Comparison of ENCODE assay signal across 19 mouse cellular contexts in genomic region chr13:110044418-110044817, GRCm38 (mm10).
DNase-seq lines count a peak whose midpoint lies in the region; ATAC-seq and TF ChIP-seq lines count a peak whose summit lies in the region.
"Had no signal": no experiment of that assay in that cellular context is flagged by ENCODE, and none has a peak within 500 bp of the region (broad histone marks: within the 10 kb centered on the region; RNA-seq: fewer than 3 reads in every experiment).

No protein-coding gene starts in this region.

- H3K27me3 ChIP-seq in liver, embryonic 14.5 days (ENCODE audit: control insufficient read depth, insufficient read depth, low read length) = no peaks in the 10 kb centered on the region
- no peaks in the 10 kb centered on the region for H3K27me3 ChIP-seq in liver, embryonic 12.5 days (replicated peaks)
- H3K27me3 ChIP-seq: forebrain, embryonic 15.5 days; heart, embryonic 13.5 days; hindbrain, embryonic 15.5 days; neural tube, embryonic 15.5 days had no signal

- TF ChIP-seq POLR2A in bone marrow, adult 2 months (IDR thresholded peaks at IDR 0.05; ENCODE audit: borderline replicate concordance, control insufficient read depth, low read depth, low read length) = no peak

- H3K9me3 ChIP-seq in liver, embryonic 14.5 days (ENCODE audit: control insufficient read depth, low read length) = no peaks in the 10 kb centered on the region
- H3K9me3 ChIP-seq in liver, embryonic 12.5 days (replicated peaks) = no peaks in the 10 kb centered on the region
- H3K9me3 ChIP-seq: embryonic facial prominence, embryonic 10.5 days; forebrain, embryonic 15.5 days; heart, embryonic 13.5 days; hindbrain, embryonic 15.5 days; neural tube, embryonic 15.5 days had no signal

- DNase-seq in liver, embryonic 14.5 days (ENCODE audit: low read depth in 3 of 3, low spot score in 3 of 3) = no peak
- peak; percentile 19 for DNase-seq in 416B (ENCODE audit: low read depth)
- peak; percentile 34 for DNase-seq in CD4-positive helper T cell, adult 2 months (ENCODE audit: low read depth, low spot score)
- no peak for DNase-seq in Muller cell, postnatal 12 days (ENCODE audit: inconsistent ontology term)
- DNase-seq in right cerebral cortex, postnatal 14 days = no peak
- DNase-seq: adrenal gland, adult 8-10 months; cerebellum, adult 18-20 months; heart, postnatal 36 days; kidney, adult 9 months; lung, postnatal 10 days; thymus, postnatal 25 days had no signal

- H3K4me1 ChIP-seq in liver, embryonic 14.5 days (replicated peaks; ENCODE audit: control insufficient read depth in 2 of 2, insufficient read depth in 2 of 2, low read length in 1 of 2) = no peaks in the 10 kb centered on the region
- no peaks in the 10 kb centered on the region for H3K4me1 ChIP-seq in liver, embryonic 12.5 days
- no peaks in the 10 kb centered on the region for H3K4me1 ChIP-seq in bone marrow, adult 2 months (ENCODE audit: control insufficient read depth, insufficient read depth, low read length)
- H3K4me1 ChIP-seq: embryonic facial prominence, embryonic 10.5 days; forebrain, embryonic 15.5 days; hindbrain, embryonic 15.5 days; neural tube, embryonic 15.5 days had no signal

- 54% methylated on average over 4 of the region's 4 CpGs for WGBS in liver, embryonic 14.5 days (ENCODE audit: insufficient replicate concordance)
- WGBS in liver, embryonic 12.5 days (ENCODE audit: insufficient replicate concordance) = 67% methylated on average over 4 of the region's 4 CpGs
- 80% methylated on average over 4 of the region's 4 CpGs for WGBS in bone marrow, adult 2 months

- no peak overlapping the region for H3K4me2 ChIP-seq in liver, embryonic 14.5 days (ENCODE audit: low read depth)
- no peak overlapping the region for H3K4me2 ChIP-seq in liver, embryonic 12.5 days
- H3K4me2 ChIP-seq: forebrain, embryonic 15.5 days; heart, embryonic 13.5 days; hindbrain, embryonic 15.5 days; neural tube, embryonic 15.5 days had no signal

- H3K4me3 ChIP-seq in liver, embryonic 14.5 days (ENCODE audit: insufficient read depth in 1 of 2, low read depth in 2 of 2, low read length in 2 of 2) = no peak overlapping the region
- no peak overlapping the region for H3K4me3 ChIP-seq in liver, embryonic 12.5 days
- H3K4me3 ChIP-seq in bone marrow, adult 2 months (replicated peaks; ENCODE audit: control insufficient read depth, low read depth, low read length) = no peak overlapping the region
- H3K4me3 ChIP-seq: embryonic facial prominence, embryonic 10.5 days; erythroblast, embryonic 14.5 days; forebrain, embryonic 15.5 days; heart, embryonic 13.5 days; hindbrain, embryonic 15.5 days; neural tube, embryonic 15.5 days had no signal

- no peak overlapping the region for H3K9ac ChIP-seq in liver, embryonic 14.5 days (replicated peaks)
- no peak overlapping the region for H3K9ac ChIP-seq in liver, embryonic 12.5 days
- H3K9ac ChIP-seq: forebrain, embryonic 15.5 days; heart, embryonic 13.5 days; hindbrain, embryonic 15.5 days; neural tube, embryonic 15.5 days had no signal

- H3K36me3 ChIP-seq in liver, embryonic 14.5 days (replicated peaks; ENCODE audit: control insufficient read depth, insufficient read depth, low read depth) = no peaks in the 10 kb centered on the region
- H3K36me3 ChIP-seq in liver, embryonic 12.5 days = no peaks in the 10 kb centered on the region
- H3K36me3 ChIP-seq: embryonic facial prominence, embryonic 10.5 days; forebrain, embryonic 15.5 days; heart, embryonic 13.5 days; hindbrain, embryonic 15.5 days; neural tube, embryonic 15.5 days had no signal

- no peak for ATAC-seq in liver, embryonic 14.5 days (ENCODE audit: insufficient read depth)
- no peak for ATAC-seq in liver, embryonic 12.5 days
- ATAC-seq: forebrain, embryonic 15.5 days had no signal

- no peak overlapping the region for H3K27ac ChIP-seq in liver, embryonic 14.5 days
- no peak overlapping the region for H3K27ac ChIP-seq in liver, embryonic 12.5 days
- H3K27ac ChIP-seq in bone marrow, adult 2 months (ENCODE audit: control insufficient read depth, insufficient read depth, low read depth, low read length, poor library complexity) = no peak overlapping the region
- H3K27ac ChIP-seq: embryonic facial prominence, embryonic 10.5 days; forebrain, embryonic 15.5 days; heart, embryonic 13.5 days; hindbrain, embryonic 15.5 days; neural tube, embryonic 15.5 days had no signal

- TF ChIP-seq CTCF in liver, embryonic 14.5 days (IDR thresholded peaks at IDR 0.05; ENCODE audit: low read depth) = peak; percentile 31; the same call in 1 of the 2 replicates
- TF ChIP-seq CTCF in bone marrow, adult 2 months (IDR thresholded peaks at IDR 0.05; ENCODE audit: control insufficient read depth, insufficient read depth, low read length) = peak; percentile 16; the same call in 1 of the 2 replicates

- no peak for TF ChIP-seq EP300 in liver, embryonic 14.5 days (IDR thresholded peaks at IDR 0.05; ENCODE audit: low read depth)

Comparison
In these comparisons a context has a peak if more than half of its experiments do, and no peak if none do; other contexts are left out.
1. DNase-seq: peak in 416B (single experiment) and CD4-positive helper T cell, adult 2 months (single experiment); none in liver, embryonic 14.5 days (0 of 3), Muller cell, postnatal 12 days (single experiment) and right cerebral cortex, postnatal 14 days (single experiment).